Mouse (Mus musculus) embryonic facial prominence, embryonic 11.5 days (tissue): ENCODE measurements around the gene St6galnac6. TPM values are rescaled to one million over a fixed set of nuclear protein-coding genes. Genes with fewer than 3 reads are reported as not detected.

Experiments used
- ATAC-seq: fragments of 200-750 bp; cut with Nextera tagmentation; replicated peaks from 2 replicates; pipeline ENCODE4 v1.8.0; 2017; ENCODE audit warnings: low read depth; ENCODE audit not compliant: insufficient number of reproducible peaks, low FRiP score, low TSS enrichment
- DNase-seq: peaks from one replicate; pipeline ENCODE4 v3.0.0-alpha.2; 2015; ENCODE audit warnings: low spot score
- H3K27ac ChIP-seq: fragments of 300-500 bp; sonication (generic); replicated peaks from 2 replicates; pipeline ENCODE4 v1.5.1; 2014; ENCODE audit warnings: mild to moderate bottlenecking, low read depth, low read length, control low read depth
- H3K27me3 ChIP-seq: fragments of 300-500 bp; sonication (generic); 2 replicates; pipeline ENCODE4 v1.6.1; 2014; ENCODE audit warnings: mild to moderate bottlenecking, low read length, moderate library complexity, mixed read lengths; ENCODE audit not compliant: control insufficient read depth, insufficient read depth
- H3K36me3 ChIP-seq: fragments of 300-500 bp; sonication (generic); replicated peaks from 2 replicates; pipeline ENCODE4 v1.6.1; 2014; ENCODE audit warnings: low read depth, mild to moderate bottlenecking, low read length, moderate library complexity, mixed read lengths; ENCODE audit not compliant: control insufficient read depth, insufficient read depth
- H3K4me1 ChIP-seq: fragments of 300-500 bp; sonication (generic); 2 replicates; pipeline ENCODE4 v1.6.1; 2014; ENCODE audit warnings: low read length, mixed read lengths; ENCODE audit not compliant: control insufficient read depth, insufficient read depth
- H3K4me2 ChIP-seq: fragments of 300-500 bp; sonication (generic); 2 replicates; pipeline ENCODE4 v1.6.1; 2014; ENCODE audit warnings: low read depth, mild to moderate bottlenecking, control low read depth, low read length, moderate library complexity
- H3K4me3 ChIP-seq: fragments of 300-500 bp; sonication (generic); 2 replicates; pipeline ENCODE4 v1.5.1; 2014; ENCODE audit warnings: low read depth, low read length, control low read depth
- H3K9ac ChIP-seq: fragments of 300-500 bp; sonication (generic); replicated peaks from 2 replicates; pipeline ENCODE4 v1.6.1; 2014; ENCODE audit warnings: mild to moderate bottlenecking, control low read depth, low read length
- H3K9me3 ChIP-seq: fragments of 300-500 bp; sonication (generic); replicated peaks from 2 replicates; pipeline ENCODE4 v1.6.1; 2016; ENCODE audit warnings: mild to moderate bottlenecking, low read length, inconsistent platforms, mixed read lengths; ENCODE audit not compliant: control insufficient read depth
- WGBS: fragments of 180-500 bp; shearing (Covaris S2); extraction: QIAGEN DNeasy Blood & Tissue Kit; methylation state at CpG from one replicate; pipeline ENCODE4 v1.1.7; 2014; 5-methylcytosine and 5-hydroxymethylcytosine counted together
- polyA plus RNA-seq: library from polyadenylated mRNA; unstranded; fragments of >200 nt; fragmentation: Nextera tagmentation; extraction: Ambion mirVana; gene quantifications from 2 replicates; pipeline ENCODE4 v1.2.1, GENCODE M21; 2014

The St6galnac6 gene
- polyA plus RNA-seq, 1 experiment from 2014 or later, result 6.3 TPM

- 81% methylated on average over 5 of the region's 5 CpGs for WGBS
- Histone ChIP-seq H3K4me3 (no peak overlapping the region), H3K36me3 (peaks cover 18% of the 10 kb centered on the region), H3K27me3 (no peaks in the 10 kb centered on the region), H3K27ac (no peak overlapping the region), H3K9ac (no peak overlapping the region), H3K9me3 (no peaks in the 10 kb centered on the region), H3K4me2 (no peak overlapping the region), H3K4me1 (no peaks in the 10 kb centered on the region)
- DNase-seq, result no peak
- ATAC-seq, result no peak
Measured at GRCm38 (mm10) chr2:32568149-32568548, 31.4 kb upstream of the St6galnac6 start.

DNA sequence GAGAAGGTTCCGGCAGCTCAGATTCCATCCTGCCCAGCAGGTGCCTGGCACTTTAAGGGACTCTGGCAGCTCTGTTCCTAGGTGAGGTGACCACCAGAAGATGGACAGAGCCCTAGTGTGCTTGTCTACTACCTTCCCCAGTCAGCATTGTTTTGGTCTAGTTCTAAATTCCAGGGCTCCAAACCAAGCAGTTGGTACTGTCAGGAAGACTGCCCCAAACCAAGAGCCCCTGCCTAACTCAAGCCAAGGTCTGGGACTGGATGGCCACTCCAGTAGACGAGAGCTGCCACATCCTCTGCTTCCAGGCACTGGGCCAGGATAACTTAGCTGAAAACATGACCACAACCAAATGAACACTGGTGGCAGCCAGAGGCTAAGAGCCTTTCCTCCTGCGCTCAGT, 30.6 kb upstream of the St6galnac6 start:
- no peak for DNase-seq
- Histone ChIP-seq H3K9ac (no peak overlapping the region), H3K4me3 (no peak overlapping the region), H3K4me2 (no peak overlapping the region), H3K27ac (no peak overlapping the region), H3K9me3 (no peaks in the 10 kb centered on the region), H3K36me3 (peaks cover 15% of the 10 kb centered on the region), H3K4me1 (no peaks in the 10 kb centered on the region), H3K27me3 (no peaks in the 10 kb centered on the region)
- WGBS, result 92% methylated on average over 3 of the region's 3 CpGs
- no peak for ATAC-seq

- peaks cover 9% of the 10 kb centered on the region for H3K36me3 ChIP-seq
- DNase-seq, result peak; percentile 95
- peak within 1 kb of the TSS; percentile 83 for H3K4me2 ChIP-seq
- peak within 1 kb of the TSS; percentile 79 for H3K9ac ChIP-seq
- no peaks in the 10 kb centered on the region for H3K27me3 ChIP-seq
- H3K4me1 ChIP-seq, result no peaks in the 10 kb centered on the region
- ATAC-seq, result peak; percentile 49
- peak within 1 kb of the TSS; percentile 72 for H3K4me3 ChIP-seq
- no peaks in the 10 kb centered on the region for H3K9me3 ChIP-seq
- WGBS, result 1% methylated on average over 36 of the region's 36 CpGs
- H3K27ac ChIP-seq, result no peak within 1 kb of the TSS
Measured at GRCm38 (mm10) chr2:32570698-32571494, 28.6 kb upstream of the St6galnac6 start, which contains the start of gene Dpm2. Dpm2 (plus strand) TSS chr2:32570858.

DNA sequence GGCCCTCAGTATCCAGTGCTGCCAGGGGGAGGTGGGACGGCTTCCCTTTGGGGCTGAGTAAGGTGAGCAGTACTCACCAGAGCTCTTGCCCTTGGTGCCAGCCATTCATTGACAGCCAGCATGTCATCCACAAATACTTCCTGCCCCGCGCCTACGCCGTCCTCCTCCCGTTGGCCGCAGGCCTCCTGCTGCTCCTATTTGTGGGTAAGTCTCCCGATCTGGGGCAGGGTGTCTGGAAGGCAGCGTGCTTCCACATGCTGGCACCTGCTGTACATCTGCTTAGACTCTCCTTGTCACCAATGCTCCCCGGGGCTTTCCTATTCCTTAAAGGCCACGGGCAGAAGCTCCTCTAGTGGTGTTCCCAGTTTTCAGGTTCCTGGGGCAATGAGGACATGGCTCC, 27.3 kb upstream of the St6galnac6 start:
- WGBS, result 91% methylated on average over 11 of the region's 11 CpGs
- Histone ChIP-seq H3K4me3 (no peak overlapping the region), H3K9me3 (no peaks in the 10 kb centered on the region), H3K27me3 (no peaks in the 10 kb centered on the region), H3K27ac (no peak overlapping the region), H3K9ac (no peak overlapping the region), H3K36me3 (peaks cover 9% of the 10 kb centered on the region), H3K4me1 (no peaks in the 10 kb centered on the region), H3K4me2 (no peak overlapping the region)
- ATAC-seq, result no peak
- DNase-seq, result no peak

GRCm38 (mm10) chr2:32574497-32574896, 25.0 kb upstream of the St6galnac6 start, which contains the start of gene Pip5kl1:
Pip5kl1 (plus strand) TSS chr2:32574797.
- peaks cover 7% of the 10 kb centered on the region; the same call in 1 of the 2 replicates for H3K27me3 ChIP-seq
- DNase-seq, result no peak
- H3K4me1 ChIP-seq, result no peaks in the 10 kb centered on the region

GRCm38 (mm10) chr2:32574901-32575585, 24.5 kb upstream of the St6galnac6 start:
- Histone ChIP-seq H3K27me3 (peaks cover 7% of the 10 kb centered on the region; the same call in 1 of the 2 replicates), H3K4me2 (peak overlapping the region; percentile 83), H3K36me3 (no peaks in the 10 kb centered on the region), H3K9me3 (no peaks in the 10 kb centered on the region), H3K27ac (no peak overlapping the region), H3K9ac (peak overlapping the region; percentile 41), H3K4me3 (peak overlapping the region; percentile 51), H3K4me1 (no peaks in the 10 kb centered on the region)
- DNase-seq, result peak; percentile 81
- 1% methylated on average over 26 of the region's 26 CpGs for WGBS
- ATAC-seq, result no peak

More at GRCm38 (mm10) chr2:32574497-32574896, 25.0 kb upstream of the St6galnac6 start, which contains the start of gene Pip5kl1:
- 79% methylated on average over 6 of the region's 6 CpGs for WGBS
- Histone ChIP-seq H3K27ac (no peak within 1 kb of the TSS), H3K9me3 (no peaks in the 10 kb centered on the region), H3K4me3 (peak within 1 kb of the TSS; percentile 51), H3K9ac (peak within 1 kb of the TSS; percentile 41), H3K36me3 (no peaks in the 10 kb centered on the region), H3K4me2 (peak within 1 kb of the TSS; percentile 83)
- ATAC-seq, result no peak

DNA sequence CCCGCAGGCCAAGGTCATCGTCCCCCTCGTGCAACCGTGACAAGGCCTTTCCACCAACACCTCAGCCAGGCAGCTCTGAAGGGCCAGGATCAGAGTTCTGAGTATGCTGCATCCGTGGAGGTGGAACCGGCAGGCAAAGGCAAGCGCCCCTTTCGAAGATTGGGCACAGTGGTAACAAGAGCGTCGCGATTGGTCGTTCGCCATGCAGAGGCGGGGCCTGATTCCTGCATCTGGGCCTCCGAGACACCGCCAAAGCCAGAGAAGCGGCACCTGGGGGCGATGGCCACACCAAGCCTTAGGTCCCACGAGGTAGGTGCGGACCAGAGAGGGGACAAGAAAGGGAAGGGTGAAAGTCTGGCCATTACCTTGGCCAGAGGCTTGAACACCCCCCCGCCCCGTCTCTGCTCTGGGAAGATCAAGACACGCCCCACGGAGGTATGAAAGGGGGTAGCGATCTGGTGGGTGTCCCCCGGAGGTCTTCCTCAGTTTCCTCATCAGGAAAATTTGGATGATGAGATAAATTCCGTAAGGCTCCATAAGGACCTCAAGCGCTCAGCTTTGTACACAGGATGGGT, 23.8 kb upstream of the St6galnac6 start, which contains the start of gene 9430097D07Rik:
TSS of gene 9430097D07Rik (minus strand) at position 99 of the 575 bp plus-strand sequence.
- WGBS, result 6% methylated on average over 28 of the region's 28 CpGs

More for the DNA sequence above, 23.8 kb upstream of the St6galnac6 start, which contains the start of gene 9430097D07Rik:
- DNase-seq, result peak; percentile 84
- Histone ChIP-seq H3K9ac (peak within 1 kb of the TSS; percentile 41), H3K4me1 (no peaks in the 10 kb centered on the region), H3K4me2 (peak within 1 kb of the TSS; percentile 83), H3K27ac (no peak within 1 kb of the TSS), H3K27me3 (peaks cover 7% of the 10 kb centered on the region; the same call in 1 of the 2 replicates), H3K36me3 (no peaks in the 10 kb centered on the region), H3K9me3 (no peaks in the 10 kb centered on the region), H3K4me3 (peak within 1 kb of the TSS; percentile 51)
- ATAC-seq, result peak; percentile 50; the same call in 1 of the 2 replicates
